Mouse (Mus musculus) kidney, adult 2 months (tissue): ENCODE results near the gene Ier2.

Experiments
- CTCF ChIP-seq: fragments of 200-500 bp; conservative IDR thresholded peaks from 2 replicates; pipeline ENCODE4 v1.5.1; 2011; ENCODE audit warnings: low read depth, mild to moderate bottlenecking, control low read depth, low read length, moderate library complexity, mixed read lengths; ENCODE audit not compliant: insufficient read depth, insufficient read length
- POLR2A ChIP-seq: fragments of 200-500 bp; IDR thresholded peaks from one replicate; pipeline ENCODE4 v1.6.1; 2011; ENCODE audit warnings: low read depth, low read length, control low read depth

- TF ChIP-seq CTCF, result no peak
- no peak for TF ChIP-seq POLR2A
Measured at GRCm38 (mm10) chr8:84704867-84705831, 42.5 kb upstream of the Ier2 start.
